Mouse (Mus musculus) CH12.LX (cell line): ENCODE data around the gene Golph3l.

Experiments used
- BHLHE40 ChIP-seq: IDR thresholded peaks from 2 replicates; pipeline ENCODE4 v1.6.1; 2011; ENCODE audit warnings: mild to moderate bottlenecking, low read depth, low read length, improper control_type of control experiment
- CTCF ChIP-seq, 2 experiments: IDR thresholded peaks in 1 of 2; conservative IDR thresholded peaks in 1 of 2; 2 replicates each; pipeline ENCODE4 v1.5.1; 2011 to 2012; ENCODE audit warnings: low read depth in 2 of 2, low read length in 2 of 2, improper control_type of control experiment in 1 of 2, inconsistent platforms in 1 of 2, mild to moderate bottlenecking in 1 of 2, moderate library complexity in 1 of 2
- ELF1 ChIP-seq: IDR thresholded peaks from 2 replicates; pipeline ENCODE4 v1.6.1; 2014; ENCODE audit warnings: low read depth, mild to moderate bottlenecking, inconsistent platforms, low read length, improper control_type of control experiment
- EP300 ChIP-seq: IDR thresholded peaks from 2 replicates; pipeline ENCODE4 v1.6.1; 2011; ENCODE audit warnings: low read length, improper control_type of control experiment
- JUN ChIP-seq: IDR thresholded peaks from 2 replicates; pipeline ENCODE4 v1.6.1; 2011; ENCODE audit warnings: low read depth, mild to moderate bottlenecking, low read length, improper control_type of control experiment, moderate library complexity; ENCODE audit not compliant: insufficient read depth
- JUND ChIP-seq: conservative IDR thresholded peaks from 2 replicates; pipeline ENCODE4 v1.6.1; 2011; ENCODE audit warnings: low read depth, low read length, improper control_type of control experiment
- MAX ChIP-seq: IDR thresholded peaks from 2 replicates; pipeline ENCODE4 v1.6.1; 2011; ENCODE audit warnings: low read length, improper control_type of control experiment
- POLR2A ChIP-seq: IDR thresholded peaks from 2 replicates; pipeline ENCODE4 v1.6.1; 2011; ENCODE audit warnings: low read depth, mild to moderate bottlenecking, improper control_type of control experiment, low read length
- TCF12 ChIP-seq: IDR thresholded peaks from 2 replicates; pipeline ENCODE4 v1.6.1; 2014; ENCODE audit warnings: low read depth, mild to moderate bottlenecking, inconsistent platforms, low read length, improper control_type of control experiment
- USF2 ChIP-seq: conservative IDR thresholded peaks from 2 replicates; pipeline ENCODE4 v1.6.1; 2011; ENCODE audit warnings: low read depth, low read length, improper control_type of control experiment
- ZNF384 ChIP-seq: IDR thresholded peaks from 2 replicates; pipeline ENCODE4 v1.6.1; 2012; ENCODE audit warnings: low read depth, low read length, improper control_type of control experiment, inconsistent platforms

GRCm38 (mm10) chr3:95651033-95651373, 62.3 kb downstream of the Golph3l start:
- TF ChIP-seq CTCF (conservative IDR thresholded peaks at IDR 0.05 in 1 of 2, IDR thresholded peaks at IDR 0.05 in 1 of 2; ENCODE audit: low read depth in 2 of 2, low read length in 2 of 2) = no peak
- TF ChIP-seq MAX = 0 out of 2 replicates have a peak, but pooled peaks have one; percentile 3
- TF ChIP-seq USF2 = peak; percentile 57
- TF ChIP-seq EP300 = no peak
- TF ChIP-seq ELF1 = no peak
- TF ChIP-seq JUND = no peak
- 0 out of 2 replicates have a peak, but pooled peaks have one; percentile 9 for TF ChIP-seq POLR2A
- no peak for TF ChIP-seq JUN
- no peak for TF ChIP-seq TCF12
- TF ChIP-seq ZNF384 = no peak
- TF ChIP-seq BHLHE40 = no peak
